Mouse (Mus musculus) c-Kit-positive CD71-positive TER-119-negative erythroid progenitor cells, embryonic 14.5 days (primary cell): ENCODE measurements around the gene Pomt1.

Experiments
- DNase-seq: peaks from one replicate; pipeline ENCODE4 v3.0.0-alpha.2; 2013; ENCODE audit warnings: low read depth

Gene Pomt1

GRCm38 (mm10) chr2:32235886-32236759 is at the start of gene Pomt1:
Gene Pomt1 (plus strand): TSS chr2:32236590.
- DNase-seq, result peak; percentile 92

DNA sequence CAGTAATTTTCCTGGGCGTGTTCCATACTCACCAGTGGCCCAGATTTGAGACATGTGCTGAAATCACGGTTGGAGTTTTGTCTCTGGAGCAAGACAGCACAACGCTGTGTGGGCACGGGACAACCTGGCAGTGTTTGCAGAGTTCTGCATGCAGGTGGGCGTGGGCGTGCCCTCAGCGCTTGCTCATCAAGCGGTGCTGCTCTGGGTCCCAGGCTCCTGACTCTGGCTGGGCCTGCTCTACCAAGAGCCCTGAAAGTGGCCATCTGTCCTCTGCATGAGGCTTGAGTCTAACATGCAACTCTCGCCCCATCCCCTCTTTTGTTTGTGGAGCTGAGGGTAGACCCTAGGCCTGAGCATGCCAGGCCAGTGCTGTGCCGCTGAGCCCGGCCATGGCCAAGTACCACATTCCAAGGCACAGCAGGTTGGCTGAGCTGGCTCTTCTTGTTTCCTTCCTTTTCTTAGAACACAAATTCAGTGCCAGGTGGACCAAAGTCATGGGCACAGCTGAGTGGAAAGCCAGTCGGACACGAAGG is 49.3 kb upstream of the Pomt1 start:
- no peak for DNase-seq

DNA sequence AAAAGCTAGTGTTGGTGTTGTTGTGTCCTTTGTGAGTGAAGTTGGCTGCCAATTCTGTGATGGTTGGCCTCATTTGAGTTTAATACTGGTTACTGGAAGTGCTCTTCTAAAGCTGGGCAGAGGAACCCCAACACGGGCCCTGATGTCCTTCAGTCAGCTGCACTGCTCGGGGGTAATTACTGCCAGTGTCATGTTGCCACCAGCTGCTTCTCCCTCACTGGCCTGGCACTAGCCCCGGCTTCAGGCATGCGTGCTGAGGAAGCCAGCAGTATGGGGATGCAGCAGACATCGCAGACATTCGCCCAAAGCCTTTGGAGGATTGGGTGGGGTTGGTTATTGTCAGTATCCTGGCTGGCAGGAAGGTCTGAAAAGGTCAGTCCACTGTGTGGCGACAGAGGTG is 48.7 kb upstream of the Pomt1 start:
- no peak for DNase-seq

GRCm38 (mm10) chr2:32189060-32189681 is 47.2 kb upstream of the Pomt1 start:
- DNase-seq, result no peak

GRCm38 (mm10) chr2:32190620-32191019 is 45.8 kb upstream of the Pomt1 start:
- no peak for DNase-seq

- peak; percentile 25 for DNase-seq
Observed at GRCm38 (mm10) chr2:32191872-32192507, 44.4 kb upstream of the Pomt1 start.

DNA sequence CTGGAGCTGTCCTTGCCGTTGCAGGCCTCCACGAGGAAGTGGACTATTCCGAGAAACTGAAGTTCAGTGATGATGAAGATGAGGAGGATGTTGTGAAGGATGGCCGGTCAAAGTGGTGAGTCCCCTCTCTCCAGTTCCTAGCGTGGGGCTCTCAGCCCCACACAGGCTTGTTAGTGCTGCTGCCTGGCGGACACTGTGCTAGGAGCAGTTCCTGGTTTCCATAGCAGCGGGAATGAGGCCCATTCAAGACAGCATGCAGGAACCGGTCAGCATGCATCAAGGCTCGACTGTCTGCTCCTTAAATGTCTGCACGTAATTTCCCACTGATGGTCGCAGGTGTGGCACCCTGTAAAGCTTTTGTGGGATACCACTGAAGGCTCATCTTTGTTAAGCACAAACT is 37.4 kb upstream of the Pomt1 start:
- DNase-seq, result no peak

DNA sequence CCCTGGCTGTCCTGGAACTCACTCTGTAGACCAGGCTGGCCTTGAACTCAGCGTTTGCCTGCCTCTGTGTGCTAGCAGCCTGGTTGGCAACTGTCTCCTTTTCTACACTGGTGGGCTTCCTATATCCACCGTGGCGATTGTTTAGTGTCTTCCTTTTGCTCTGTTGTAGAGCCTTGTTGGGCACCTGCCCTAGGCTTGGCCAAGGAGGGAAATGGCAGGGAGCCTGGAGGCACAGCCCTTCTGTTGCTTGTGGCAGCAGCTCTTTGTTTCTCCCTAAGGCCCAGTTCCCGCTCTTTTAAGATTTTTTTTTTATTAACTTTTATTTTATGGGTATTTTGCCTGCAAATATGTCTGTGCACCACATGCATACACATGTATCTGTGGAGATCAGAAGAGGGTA is 36.4 kb upstream of the Pomt1 start:
- DNase-seq, result no peak

GRCm38 (mm10) chr2:32200712-32201111 is 35.7 kb upstream of the Pomt1 start:
- DNase-seq, result no peak

DNA sequence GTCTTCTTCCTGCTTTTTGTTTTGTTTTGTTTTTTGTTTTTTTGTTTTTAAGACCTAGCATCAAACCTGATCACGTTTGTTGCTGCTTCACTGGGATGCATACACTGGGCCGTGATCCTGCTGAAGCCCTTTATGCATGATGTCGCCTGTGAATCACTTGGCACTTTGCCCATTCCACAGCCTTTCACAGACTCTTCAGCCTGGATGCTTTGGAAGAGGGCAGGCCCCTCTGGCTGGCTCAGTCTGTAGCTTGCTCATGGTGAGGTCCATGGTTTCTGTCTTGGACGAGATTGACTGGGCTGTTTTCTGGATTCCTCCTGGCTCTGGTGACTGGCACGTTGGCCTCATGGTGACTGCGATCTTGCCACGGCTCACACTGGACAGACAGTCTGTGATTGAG is 34.9 kb upstream of the Pomt1 start:
- DNase-seq, result no peak

GRCm38 (mm10) chr2:32203853-32204252 is 32.5 kb upstream of the Pomt1 start:
- DNase-seq, result no peak

GRCm38 (mm10) chr2:32207682-32208081 is 28.7 kb upstream of the Pomt1 start:
- DNase-seq, result no peak

- no peak for DNase-seq
Observed at GRCm38 (mm10) chr2:32211689-32212088, 24.7 kb upstream of the Pomt1 start.

DNA sequence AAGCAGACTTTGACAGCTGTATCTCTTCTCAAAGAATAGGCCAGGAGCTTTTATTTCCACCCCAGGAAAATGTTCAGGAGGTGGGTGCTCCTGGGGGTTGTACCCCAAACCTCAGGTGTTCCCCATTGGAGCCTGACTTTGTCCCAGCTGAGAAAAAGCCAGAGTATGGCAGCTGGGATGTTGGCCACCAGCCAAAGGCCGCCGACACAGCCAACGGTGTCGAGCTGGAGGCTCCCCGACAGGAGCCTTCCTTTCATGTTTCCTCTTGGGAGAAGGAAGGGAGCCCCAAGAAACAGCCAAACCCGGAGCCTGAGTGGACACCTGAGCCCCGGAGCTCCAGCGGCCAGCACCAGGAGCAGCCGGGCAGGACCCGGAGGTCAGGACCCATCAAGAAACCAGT is 23.4 kb upstream of the Pomt1 start:
- no peak for DNase-seq

DNA sequence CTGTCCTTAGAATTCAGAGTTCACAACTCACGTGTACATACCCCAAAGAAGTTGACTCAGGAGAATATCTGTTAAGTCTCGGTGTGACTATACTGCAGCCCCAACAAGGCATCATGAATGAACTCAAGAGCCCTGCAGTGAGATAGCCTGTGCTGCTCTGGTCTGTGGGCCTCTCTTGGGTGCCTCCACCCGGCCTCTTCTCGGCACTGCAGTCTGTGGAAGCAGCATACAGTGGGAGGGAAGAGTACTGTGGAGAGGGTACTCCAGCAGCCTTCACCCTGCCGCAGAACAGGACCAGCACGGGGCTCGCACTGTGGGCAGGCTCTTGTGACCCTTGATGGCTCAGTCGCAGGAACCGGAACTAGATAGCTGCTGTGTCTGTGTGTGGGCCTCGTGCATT is 20.8 kb upstream of the Pomt1 start:
- DNase-seq, result no peak

DNA sequence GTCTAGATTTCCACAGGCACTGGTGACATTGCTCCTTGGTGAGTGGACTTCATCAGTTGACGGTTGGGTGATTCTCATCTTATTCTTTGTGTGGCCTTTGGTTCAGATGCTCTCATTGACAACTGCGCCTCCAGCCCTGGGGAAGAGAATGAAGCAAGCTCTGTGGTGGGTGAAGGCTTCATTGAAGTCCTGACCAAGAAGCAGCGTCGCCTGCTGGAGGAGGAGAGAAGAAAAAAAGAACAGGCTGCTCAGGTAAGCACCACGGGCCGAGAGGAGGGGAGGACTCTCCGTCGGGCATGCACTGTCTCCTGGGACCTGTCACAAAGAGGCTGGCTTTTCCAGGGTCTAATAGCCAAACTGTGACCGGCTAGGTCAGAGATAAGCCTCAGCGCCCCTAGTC is 19.9 kb upstream of the Pomt1 start:
- no peak for DNase-seq

GRCm38 (mm10) chr2:32217656-32218055 is 18.7 kb upstream of the Pomt1 start:
- no peak for DNase-seq

GRCm38 (mm10) chr2:32218113-32218512 is 18.3 kb upstream of the Pomt1 start:
- DNase-seq, result no peak

DNA sequence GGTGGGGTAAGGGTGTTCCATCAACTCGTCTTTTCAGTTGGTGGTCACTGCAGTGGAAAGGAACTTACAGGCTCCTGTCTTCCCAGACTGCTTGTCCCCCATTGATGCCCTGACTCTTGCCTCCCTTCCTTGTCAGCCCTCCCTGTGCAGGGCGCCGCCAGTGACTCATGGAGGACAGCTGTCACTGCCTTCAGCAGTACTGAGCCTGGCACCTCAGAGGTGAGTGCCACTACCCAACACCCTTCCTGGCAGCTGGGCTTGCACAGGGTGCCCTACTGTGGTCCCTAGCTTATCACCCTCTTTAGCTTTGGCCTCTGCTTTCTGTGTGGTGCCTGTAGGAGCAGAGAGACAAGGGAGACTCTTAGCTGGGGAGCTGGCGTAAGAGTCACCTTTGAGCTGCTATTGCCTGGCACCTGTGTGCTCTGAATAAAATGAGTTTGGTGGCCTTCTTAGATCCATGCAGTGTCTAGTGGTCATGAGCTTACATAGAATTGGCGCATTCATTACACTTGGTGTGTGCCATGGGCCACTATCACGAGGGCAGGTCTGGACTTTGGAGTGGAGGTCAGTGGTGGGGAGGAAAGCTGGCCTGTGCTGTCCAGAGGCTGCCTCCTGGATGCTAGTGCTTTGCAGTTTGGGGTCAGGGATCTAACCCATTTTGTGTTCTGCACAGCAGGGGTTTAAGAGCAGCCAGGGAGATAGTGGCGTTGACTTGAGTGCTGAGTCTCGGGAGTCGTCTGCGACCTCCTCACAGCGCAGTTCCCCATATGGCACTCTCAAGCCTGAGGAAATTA is 17.7 kb upstream of the Pomt1 start:
- DNase-seq, result no peak

DNA sequence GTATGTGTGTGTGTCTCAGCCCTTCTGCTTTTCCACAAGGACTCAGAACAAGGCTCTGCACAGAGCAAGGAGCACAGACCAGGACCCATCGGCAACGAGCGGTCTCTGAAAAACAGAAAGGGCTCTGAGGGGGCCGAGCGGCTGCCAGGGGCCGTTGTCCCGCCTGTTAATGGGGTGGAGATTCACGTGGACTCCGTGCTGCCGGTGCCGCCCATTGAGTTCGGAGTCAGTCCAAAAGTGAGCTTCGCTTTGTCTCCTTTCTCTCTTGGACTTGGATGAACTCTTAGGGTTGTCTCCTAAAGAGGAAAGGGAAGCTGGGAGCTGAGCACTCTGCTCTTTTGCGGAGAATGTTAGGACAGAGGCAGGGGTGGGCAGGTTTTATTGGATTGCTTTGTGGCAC is 16.9 kb upstream of the Pomt1 start:
- DNase-seq, result no peak

GRCm38 (mm10) chr2:32220021-32220420 is 16.4 kb upstream of the Pomt1 start:
- no peak for DNase-seq

- DNase-seq, result no peak
Observed at GRCm38 (mm10) chr2:32220969-32221368, 15.4 kb upstream of the Pomt1 start.
